Mouse (Mus musculus) C2C12 (cell line): Measurements from ENCODE around the gene Abhd2. TPM values are rescaled to one million over a fixed set of nuclear protein-coding genes. Genes with fewer than 3 reads are reported as not detected.

ENCODE experiments used
- H3K27me3 ChIP-seq: one replicate; pipeline ENCODE4 v1.6.1; 2011; ENCODE audit not compliant: control insufficient read depth, insufficient read depth, insufficient read length
- H3K36me3 ChIP-seq: one replicate; pipeline ENCODE4 v1.6.1; 2011; ENCODE audit not compliant: control insufficient read depth, insufficient read depth
- H3K4me3 ChIP-seq: one replicate; pipeline ENCODE4 v1.5.1; 2011; ENCODE audit warnings: mild to moderate bottlenecking, control low read depth; ENCODE audit not compliant: poor library complexity, insufficient read depth, severe bottlenecking
- H3K79me2 ChIP-seq: one replicate; pipeline ENCODE4 v1.6.1; 2011; ENCODE audit not compliant: control insufficient read depth, insufficient read depth
- H3K79me3 ChIP-seq: one replicate; pipeline ENCODE4 v1.6.1; 2011; ENCODE audit warnings: low read depth, control low read depth
- H3ac ChIP-seq: one replicate; pipeline ENCODE3; 2011; ENCODE audit warnings: low read depth; ENCODE audit not compliant: control insufficient read depth, insufficient read length
- CEBPB ChIP-seq: IDR thresholded peaks from one replicate; pipeline ENCODE4 v1.6.1; 2011; ENCODE audit warnings: low read depth, mild to moderate bottlenecking, control low read depth, moderate library complexity
- CTCF ChIP-seq: IDR thresholded peaks from one replicate; pipeline ENCODE4 v1.5.1; 2011; ENCODE audit not compliant: control insufficient read depth, insufficient read depth, insufficient read length
- FOSL1 ChIP-seq: IDR thresholded peaks from one replicate; pipeline ENCODE4 v1.8.0; 2011; ENCODE audit warnings: mild to moderate bottlenecking, low read length; ENCODE audit not compliant: poor library complexity, insufficient read depth, severe bottlenecking
- MAX ChIP-seq: IDR thresholded peaks from one replicate; pipeline ENCODE4 v1.6.1; 2011; ENCODE audit warnings: mild to moderate bottlenecking, control low read depth
- MYOD1 ChIP-seq: IDR thresholded peaks from one replicate; pipeline ENCODE4 v1.6.1; 2011; ENCODE audit warnings: low read depth; ENCODE audit not compliant: control insufficient read depth, insufficient read length
- MYOG ChIP-seq: IDR thresholded peaks from one replicate; pipeline ENCODE4 v1.6.1; 2011; ENCODE audit not compliant: control insufficient read depth, insufficient read length; ENCODE audit errors: extremely low read depth
- USF1 ChIP-seq: IDR thresholded peaks from one replicate; pipeline ENCODE4 v1.6.1; 2011; ENCODE audit warnings: low read depth, mild to moderate bottlenecking, control low read depth, moderate library complexity
- polyA plus RNA-seq: library from polyadenylated mRNA; unstranded; fragments of >200 nt; fragmentation: generic; extraction: Trizol; gene quantifications from one replicate; pipeline ENCODE4 v1.2.1, GENCODE M21; 2012; ENCODE audit warnings: missing spikeins

Abhd2 gene
- polyA plus RNA-seq, 1 experiment = 28.3 TPM

DNA sequence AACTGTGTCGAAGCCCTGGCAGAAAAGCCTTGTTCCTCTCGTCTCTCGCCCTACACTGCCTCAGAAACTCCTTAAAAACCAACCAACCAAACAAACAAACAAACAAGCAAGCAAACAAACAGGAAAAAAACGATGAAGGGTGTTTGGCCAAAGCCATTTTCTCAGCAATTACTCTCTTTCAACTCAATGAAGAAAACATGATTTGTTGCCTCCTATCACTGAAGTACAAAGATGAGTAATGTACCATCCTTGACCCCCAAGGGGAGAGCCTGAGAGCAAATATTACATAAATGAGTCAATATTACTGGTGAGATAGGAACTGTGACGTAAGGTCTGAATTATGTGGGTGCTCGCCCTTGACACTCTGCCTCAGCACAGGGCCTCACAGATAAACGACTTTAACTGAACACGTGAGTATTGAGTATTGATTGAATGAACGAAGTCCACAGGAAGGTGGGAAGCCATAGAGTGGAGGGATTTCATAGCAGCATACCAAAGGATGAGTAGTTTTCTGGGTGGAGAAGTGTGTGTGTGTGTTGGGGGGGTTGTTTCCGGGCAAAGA is 13.9 kb upstream of the Abhd2 start:
- no peaks in the 10 kb centered on the region for H3K27me3 ChIP-seq
- no peak for TF ChIP-seq CEBPB
- TF ChIP-seq CTCF = no peak
- no peak for TF ChIP-seq MYOD1
- no peak for TF ChIP-seq USF1
- no peak for TF ChIP-seq FOSL1
- TF ChIP-seq MAX = no peak
- no peak for TF ChIP-seq MYOG
- no peaks in the 10 kb centered on the region for H3K79me3 ChIP-seq
- no peaks in the 10 kb centered on the region for H3K79me2 ChIP-seq
- no peak overlapping the region for H3ac ChIP-seq
- H3K36me3 ChIP-seq = no peaks in the 10 kb centered on the region
- H3K4me3 ChIP-seq = no peak overlapping the region

DNA sequence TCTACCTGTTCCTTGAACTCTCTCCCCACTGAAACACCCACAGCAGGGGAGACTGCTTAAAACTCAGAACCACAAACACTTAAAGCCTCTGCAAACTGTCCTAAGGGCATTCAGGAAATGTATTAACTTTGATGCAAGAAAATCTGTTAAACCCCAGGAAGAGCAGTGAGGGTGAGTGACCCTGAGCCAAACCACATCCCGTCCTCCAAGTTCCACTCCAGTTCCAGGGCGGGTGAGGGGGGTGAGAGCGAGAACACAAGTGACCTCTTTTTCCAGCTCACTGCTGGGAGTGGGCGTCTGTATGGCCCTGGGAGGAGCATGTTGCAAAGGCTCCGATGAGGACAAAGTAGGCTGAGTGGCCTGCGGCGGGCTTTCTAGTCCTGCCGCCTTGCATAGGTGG is 10.5 kb upstream of the Abhd2 start:
- Histone ChIP-seq H3ac (no peak overlapping the region), H3K4me3 (no peak overlapping the region), H3K79me2 (no peaks in the 10 kb centered on the region), H3K36me3 (no peaks in the 10 kb centered on the region), H3K27me3 (no peaks in the 10 kb centered on the region), H3K79me3 (no peaks in the 10 kb centered on the region)
- no peak for TF ChIP-seq MYOD1
- no peak for TF ChIP-seq CTCF
- TF ChIP-seq MAX = no peak
- TF ChIP-seq MYOG = no peak
- no peak for TF ChIP-seq FOSL1
- TF ChIP-seq USF1 = no peak
- TF ChIP-seq CEBPB = no peak

DNA sequence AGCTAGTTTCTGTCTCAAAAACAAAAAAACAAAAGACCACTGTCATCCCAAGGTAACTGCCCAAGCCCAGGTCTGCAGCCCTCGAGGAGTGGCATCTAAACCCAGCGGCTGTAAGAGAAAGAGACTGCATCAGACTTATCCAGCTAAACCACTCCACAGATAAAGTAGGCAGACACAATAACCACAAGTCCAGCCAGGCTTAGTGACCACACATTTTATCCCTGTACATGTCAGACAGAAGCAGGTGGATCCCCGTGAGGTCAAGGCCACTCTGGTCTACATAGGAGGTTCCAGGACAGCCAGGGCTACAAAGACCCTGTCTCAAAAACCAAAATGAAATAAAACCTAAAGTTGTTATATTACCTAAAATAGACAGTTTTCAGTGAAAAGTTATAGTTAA is 9.2 kb upstream of the Abhd2 start:
- no peaks in the 10 kb centered on the region for H3K27me3 ChIP-seq
- TF ChIP-seq MAX = no peak
- TF ChIP-seq USF1 = no peak
- no peak for TF ChIP-seq CTCF
- peak; percentile 59 for TF ChIP-seq MYOD1

DNA sequence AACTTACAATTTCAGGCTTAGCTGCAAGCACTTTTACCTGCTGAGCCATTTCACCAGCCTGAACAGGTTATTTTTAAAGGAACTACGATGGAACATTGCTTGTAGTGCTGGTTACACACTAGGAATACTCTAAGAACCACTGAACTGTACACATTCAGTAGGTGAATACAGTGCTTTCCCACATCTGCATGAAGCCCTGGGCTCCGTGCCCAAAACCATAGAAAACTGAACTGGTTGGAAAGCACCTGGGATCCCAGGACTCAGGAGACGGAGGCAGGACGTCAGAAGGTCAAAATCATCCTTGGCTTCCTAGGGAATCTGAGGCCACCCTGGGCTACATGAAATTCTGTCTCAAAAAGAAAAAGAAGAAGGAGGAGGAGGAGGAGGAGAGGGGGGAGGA is 6.8 kb upstream of the Abhd2 start:
- Histone ChIP-seq H3ac (no peak overlapping the region), H3K36me3 (no peaks in the 10 kb centered on the region), H3K79me3 (no peaks in the 10 kb centered on the region), H3K79me2 (no peaks in the 10 kb centered on the region), H3K27me3 (no peaks in the 10 kb centered on the region), H3K4me3 (no peak overlapping the region)
- TF ChIP-seq MYOG = no peak
- no peak for TF ChIP-seq CEBPB
- no peak for TF ChIP-seq USF1
- TF ChIP-seq FOSL1 = no peak
- TF ChIP-seq MYOD1 = no peak
- no peak for TF ChIP-seq CTCF
- TF ChIP-seq MAX = no peak

More for the DNA sequence above, 9.2 kb upstream of the Abhd2 start:
- Histone ChIP-seq H3K79me2 (no peaks in the 10 kb centered on the region), H3ac (no peak overlapping the region), H3K4me3 (no peak overlapping the region), H3K36me3 (no peaks in the 10 kb centered on the region), H3K79me3 (no peaks in the 10 kb centered on the region)

DNA sequence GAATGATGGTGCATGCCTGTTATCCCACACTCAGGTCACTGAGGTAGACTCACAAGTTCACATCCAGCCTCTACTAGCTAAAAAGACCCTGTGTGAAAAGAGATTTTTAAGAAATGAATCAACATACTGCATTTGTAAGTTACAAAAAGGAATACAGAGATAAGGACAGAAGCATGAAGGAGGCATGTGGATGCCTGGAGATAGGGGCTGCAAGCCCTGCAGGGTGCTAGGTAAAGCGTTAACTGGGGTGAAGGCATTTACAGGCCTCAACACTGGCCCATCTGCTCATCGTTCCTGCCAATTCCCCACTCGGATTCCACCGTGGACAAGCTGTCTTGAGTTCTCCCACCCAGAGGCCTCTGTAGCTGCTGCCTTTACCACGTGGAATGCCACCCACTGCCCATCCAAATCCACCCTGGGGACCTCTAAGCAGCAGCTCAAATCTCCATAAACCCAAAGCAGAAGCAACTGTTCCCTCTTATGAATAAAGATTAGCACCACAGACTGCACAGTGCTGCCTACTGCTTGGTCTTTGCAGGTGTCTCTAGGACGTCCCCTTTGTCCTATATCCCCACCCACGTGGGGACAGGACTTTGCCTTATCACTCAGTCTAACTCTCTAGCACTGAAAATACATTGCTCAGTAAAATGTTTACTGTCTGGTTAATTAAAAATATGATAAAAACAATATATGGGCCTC is 5.2 kb upstream of the Abhd2 start:
- H3K27me3 ChIP-seq = no peaks in the 10 kb centered on the region
- TF ChIP-seq USF1 = no peak
- TF ChIP-seq MYOG = no peak
- no peak for TF ChIP-seq FOSL1
- no peak for TF ChIP-seq CEBPB
- no peak for TF ChIP-seq MAX
- H3K79me2 ChIP-seq = no peaks in the 10 kb centered on the region
- no peaks in the 10 kb centered on the region for H3K36me3 ChIP-seq
- H3ac ChIP-seq = no peak overlapping the region
- no peak overlapping the region for H3K4me3 ChIP-seq
- H3K79me3 ChIP-seq = no peaks in the 10 kb centered on the region

DNA sequence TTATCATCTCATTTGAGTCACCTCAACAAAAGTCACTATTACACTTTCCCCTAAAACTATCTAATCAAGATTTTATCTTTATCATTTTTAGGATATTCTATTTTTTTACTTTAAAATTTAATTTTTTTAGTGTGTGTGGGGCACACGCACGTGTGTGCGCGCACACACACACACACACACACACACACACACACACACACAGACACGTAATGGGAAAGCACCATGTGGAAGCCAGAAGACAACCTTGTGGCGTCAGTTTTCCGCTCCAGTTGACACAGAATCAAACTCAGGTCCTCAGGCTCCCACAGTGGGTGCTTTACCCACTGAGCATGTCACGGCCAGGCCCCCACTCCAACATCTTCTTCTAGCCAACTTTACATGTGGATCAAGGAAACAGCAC is 4.1 kb upstream of the Abhd2 start:
- H3K4me3 ChIP-seq = no peak overlapping the region
- H3K79me3 ChIP-seq = peaks cover 8% of the 10 kb centered on the region
- no peaks in the 10 kb centered on the region for H3K27me3 ChIP-seq
- H3K36me3 ChIP-seq = no peaks in the 10 kb centered on the region
- H3K79me2 ChIP-seq = peaks cover 8% of the 10 kb centered on the region
- H3ac ChIP-seq = no peak overlapping the region
- no peak for TF ChIP-seq MYOG
- no peak for TF ChIP-seq CEBPB
- no peak for TF ChIP-seq CTCF
- TF ChIP-seq MYOD1 = no peak
- TF ChIP-seq FOSL1 = no peak
- no peak for TF ChIP-seq MAX
- no peak for TF ChIP-seq USF1
